Mouse (Mus musculus): ENCODE results near the gene Slc6a20b.

Slc6a20b gene

GRCm38 (mm10) chr9:123595194-123595593, 37.2 kb downstream of the Slc6a20b start:
- DNase-seq (ENCODE audit: low read depth, low spot score) = no peak

- DNase-seq (ENCODE audit: low read depth, low spot score) = no peak
Observed at GRCm38 (mm10) chr9:123589240-123589910, 43.0 kb downstream of the Slc6a20b start.

GRCm38 (mm10) chr9:123577360-123578192, 54.8 kb downstream of the Slc6a20b start:
- no peak for DNase-seq (ENCODE audit: low read depth, low spot score)

- no peak for DNase-seq (ENCODE audit: low read depth, low spot score)
Observed at GRCm38 (mm10) chr9:123554599-123554998, 77.8 kb downstream of the Slc6a20b start.
